Mouse (Mus musculus): Measurements from ENCODE around the gene Gast.
A peak's percentile ranks its signal among the peaks of the same experiment; 100 is the strongest.

The Gast gene

DNA sequence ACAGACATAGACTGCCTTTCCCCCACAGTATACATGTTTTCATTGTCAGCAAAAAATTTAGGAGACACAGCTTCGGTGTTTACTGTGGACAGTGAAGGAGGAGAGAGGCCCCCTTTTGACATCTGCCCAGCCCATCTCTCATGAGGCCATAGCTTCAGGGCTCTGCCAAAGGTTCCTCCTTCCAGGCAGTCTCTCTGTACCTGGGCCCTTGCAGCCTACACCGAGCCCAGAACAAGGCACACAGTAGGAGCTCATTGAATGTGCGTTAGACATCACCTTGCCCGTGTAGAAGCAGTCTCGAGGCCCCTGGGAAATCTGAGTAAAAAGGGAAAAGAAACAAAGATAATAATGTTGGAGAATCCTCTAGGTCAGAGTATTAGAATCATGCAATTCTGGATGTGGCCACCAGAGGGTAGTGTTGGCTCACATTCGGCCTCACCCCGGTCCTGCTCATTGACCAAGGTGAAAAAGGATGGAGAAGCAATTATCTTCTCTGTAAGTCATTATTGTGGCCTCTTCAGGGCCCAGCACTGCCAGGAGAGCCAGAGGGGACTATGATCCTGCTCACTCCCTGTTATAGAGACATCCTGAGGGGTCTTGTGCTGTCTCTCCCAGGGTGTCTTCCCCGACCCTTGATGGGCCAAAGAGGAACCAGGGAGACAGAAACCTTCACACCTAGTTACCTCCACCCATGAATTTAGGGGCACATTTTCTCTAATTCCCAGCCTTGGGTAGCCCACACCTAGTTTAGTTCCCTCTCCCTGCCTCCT, 28.2 kb downstream of the Gast start:
- peak; percentile 87 for DNase-seq (ENCODE audit: low read depth)

DNA sequence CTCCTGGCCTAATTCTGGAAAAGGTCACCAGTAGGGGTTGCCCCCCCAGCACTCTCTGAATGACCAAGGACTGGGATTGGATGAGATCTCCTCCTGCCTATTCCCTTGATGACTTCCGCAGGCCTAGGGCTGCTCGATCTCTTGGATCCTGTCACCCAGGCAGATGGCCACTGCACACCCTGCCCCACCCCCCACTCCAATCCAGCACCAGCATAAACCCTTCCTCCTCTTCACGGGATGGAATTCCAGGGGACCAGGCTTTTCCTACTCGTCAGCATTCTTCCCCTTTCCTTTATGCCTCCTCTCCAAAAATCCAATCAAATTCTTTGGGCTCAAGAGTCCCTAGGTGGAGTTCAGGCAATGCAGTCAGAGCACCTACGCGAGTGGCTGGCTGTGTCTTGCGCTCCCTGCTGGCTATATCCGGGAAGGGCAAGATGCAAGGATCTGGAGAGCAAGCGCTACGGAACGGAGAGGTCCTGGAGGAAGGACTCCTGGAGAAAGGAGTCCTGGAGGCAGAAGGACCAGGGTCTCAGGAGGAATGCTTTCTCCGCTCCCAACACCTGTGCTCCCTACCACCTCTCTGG, 28.9 kb downstream of the Gast start:
- peak; percentile 80 for DNase-seq (ENCODE audit: low read depth)

DNA sequence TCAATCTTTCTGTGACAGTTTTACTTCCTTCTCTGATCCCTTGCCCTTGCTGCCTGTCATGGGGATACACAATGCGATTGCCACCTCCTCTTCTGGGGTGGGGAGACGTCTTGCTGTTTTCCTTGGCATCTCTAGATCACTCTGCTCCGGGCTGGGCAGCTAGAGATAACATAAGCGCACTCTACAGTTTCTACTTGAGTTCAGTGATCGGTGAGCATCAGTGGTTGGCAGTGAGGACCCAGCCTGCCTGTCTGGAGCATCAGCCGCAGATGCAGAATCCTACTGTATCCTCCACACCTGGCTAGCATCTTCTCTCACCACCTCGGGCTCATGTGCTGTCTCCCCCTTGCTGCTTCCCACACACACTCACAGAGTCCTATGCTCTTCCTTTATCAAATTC, 34.9 kb downstream of the Gast start:
- no peak for DNase-seq (ENCODE audit: low read depth)

DNA sequence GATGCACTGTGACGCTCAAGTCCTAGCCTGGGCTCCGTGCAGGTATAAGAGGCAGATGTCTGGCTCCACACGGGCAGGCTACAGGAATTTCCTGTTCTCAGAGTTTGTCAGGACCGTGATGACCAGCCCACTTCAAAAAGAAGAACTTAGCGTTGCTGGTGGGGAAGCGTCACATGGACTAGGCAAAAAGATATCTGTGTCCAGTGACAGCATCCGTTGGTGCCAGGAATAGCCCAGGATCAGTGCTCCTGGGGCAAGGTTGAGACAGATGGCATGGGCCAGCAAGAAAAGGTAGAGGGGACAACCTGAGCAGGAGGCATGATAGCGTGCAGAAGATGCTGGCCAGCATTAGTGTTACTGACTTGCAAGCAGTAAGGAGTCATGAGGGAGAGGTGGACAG, 35.6 kb downstream of the Gast start:
- DNase-seq (ENCODE audit: low read depth), result no peak

DNA sequence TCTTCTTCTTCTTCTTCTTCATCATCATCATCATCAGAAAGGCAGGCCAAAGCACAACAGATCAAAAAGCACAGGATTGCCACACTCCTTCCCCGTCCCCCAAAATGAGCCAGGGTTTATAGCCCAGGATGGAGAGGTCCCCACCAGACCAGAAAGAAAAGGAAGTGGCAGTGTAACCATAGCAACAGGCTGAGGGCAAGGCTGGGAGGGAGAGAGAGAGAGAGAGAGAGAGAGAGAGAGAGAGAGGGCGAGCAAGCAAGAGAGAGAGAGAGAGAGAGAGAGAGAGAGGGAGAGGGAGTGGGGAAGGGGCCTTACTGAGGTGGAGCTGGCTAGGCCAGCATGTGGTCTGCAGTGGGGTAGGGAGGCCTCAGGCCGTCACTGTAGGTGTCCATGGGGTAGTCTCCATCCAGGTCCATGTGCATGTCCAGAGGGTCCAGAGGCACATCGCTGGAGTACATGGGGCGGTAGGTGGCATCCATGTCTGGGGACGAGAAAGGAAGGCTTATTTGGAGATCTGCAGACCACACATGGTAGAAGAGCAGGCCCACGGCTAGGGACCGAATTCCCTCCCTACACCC, 37.9 kb downstream of the Gast start:
- no peak for DNase-seq (ENCODE audit: low read depth)

DNA sequence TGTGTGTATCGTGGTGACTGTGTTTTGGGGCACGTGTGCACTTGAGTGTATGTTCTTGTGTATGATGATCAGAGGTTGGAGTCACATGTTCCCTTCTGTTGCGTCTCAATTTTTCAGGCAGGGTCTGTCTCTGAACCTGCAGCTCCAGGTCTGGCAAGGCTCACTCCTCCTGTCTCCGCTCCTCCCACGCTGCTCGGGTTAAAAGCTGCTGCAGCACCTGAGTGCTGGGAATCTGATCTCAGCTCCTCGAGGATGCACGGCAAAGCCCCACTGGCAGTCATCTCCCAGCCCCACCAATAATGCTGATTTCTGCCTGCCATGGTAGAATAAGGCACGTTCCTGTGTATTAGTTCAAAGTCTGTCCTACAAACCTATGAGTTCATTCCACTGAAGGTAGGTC, 40.9 kb downstream of the Gast start:
- no peak for DNase-seq (ENCODE audit: low read depth)

DNA sequence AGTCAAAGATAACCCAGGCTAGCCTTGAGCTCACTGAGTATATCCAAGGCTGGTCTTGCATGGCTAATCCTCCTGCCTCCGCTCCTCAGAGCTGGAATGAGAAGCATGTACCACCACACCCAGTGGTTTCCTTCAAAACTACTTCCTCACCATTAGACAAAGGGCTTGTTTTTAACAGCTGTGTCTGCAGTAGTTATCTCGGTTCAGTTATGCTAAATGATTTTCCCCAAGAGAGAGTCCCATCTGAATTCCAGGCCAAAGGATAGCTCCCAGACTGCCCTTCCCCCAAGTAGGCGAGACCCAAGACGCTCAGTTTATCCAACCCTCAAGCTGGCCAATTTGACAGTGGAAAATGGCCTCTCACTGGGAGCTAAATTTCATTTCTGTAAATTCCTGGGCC, 41.8 kb downstream of the Gast start:
- DNase-seq (ENCODE audit: low read depth), result no peak

DNA sequence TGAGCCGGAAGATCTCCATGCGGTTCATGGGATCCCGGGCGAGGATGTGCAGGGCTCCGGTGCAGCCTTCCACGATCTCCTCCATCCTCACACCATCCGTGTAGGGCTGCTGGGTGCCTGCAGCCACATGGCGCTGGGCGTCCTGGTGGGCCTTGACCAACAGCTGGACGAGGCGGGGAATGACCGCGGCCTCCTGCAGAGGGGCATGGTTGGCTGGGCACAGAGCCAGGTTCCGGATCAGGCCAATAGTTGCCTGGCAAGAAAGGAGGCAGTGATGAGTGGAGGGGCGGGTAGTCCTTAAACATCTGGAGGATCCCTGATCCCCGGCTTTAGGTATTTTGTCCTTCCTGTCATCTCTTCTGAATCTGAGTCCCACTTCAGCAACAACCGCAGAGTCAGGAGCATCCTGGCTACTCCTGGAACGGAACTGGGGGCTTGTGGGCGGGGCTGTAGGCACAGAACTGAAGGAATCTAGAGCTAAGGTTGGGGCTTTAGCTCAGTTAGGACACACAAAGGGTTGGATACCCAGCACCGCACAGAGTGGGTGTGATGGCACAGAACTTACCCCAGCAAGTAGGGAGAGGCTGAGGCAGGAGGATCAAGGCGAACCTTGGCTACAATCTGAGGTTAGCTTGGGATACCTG, 42.7 kb downstream of the Gast start:
- no peak for DNase-seq (ENCODE audit: low read depth)

DNA sequence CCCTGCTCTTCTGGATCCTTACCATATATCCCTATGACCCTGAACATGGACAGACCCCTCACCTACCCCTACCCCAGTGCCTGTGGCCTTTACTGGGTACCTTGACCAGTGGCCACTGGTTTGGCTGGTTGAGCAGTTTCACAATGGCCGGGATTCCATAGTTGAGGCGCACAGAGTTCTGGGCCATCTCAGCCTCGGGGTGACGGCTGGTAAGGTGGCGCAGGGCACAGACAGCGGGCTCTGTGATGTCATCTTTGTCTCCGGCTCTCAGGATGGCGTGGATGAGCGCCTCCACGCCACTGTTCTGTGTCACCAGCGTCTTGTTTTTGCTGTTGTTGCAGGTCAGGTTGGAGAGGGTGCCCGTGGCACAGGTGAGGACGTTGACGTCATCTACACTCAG, 43.8 kb downstream of the Gast start:
- no peak for DNase-seq (ENCODE audit: low read depth)

DNA sequence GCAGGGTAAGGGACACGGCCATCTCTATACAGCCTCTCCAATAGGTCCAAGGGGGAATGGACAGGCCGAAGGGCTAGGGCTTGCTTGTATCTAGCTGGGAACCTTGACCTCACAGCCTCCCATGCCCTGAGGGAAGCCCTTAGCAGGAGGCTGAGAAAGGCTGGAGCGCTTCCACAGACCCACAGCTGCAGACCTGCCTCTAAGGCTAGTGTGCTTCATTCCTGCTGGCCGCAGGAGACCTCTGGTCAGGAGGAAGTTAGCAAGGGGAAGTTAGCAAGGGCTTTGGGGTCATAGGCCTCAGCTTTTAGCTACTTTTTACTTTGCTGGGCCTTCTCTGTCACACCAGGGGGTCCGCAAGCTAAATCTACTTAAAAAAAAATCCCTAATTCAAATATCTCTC, 44.2 kb downstream of the Gast start:
- DNase-seq (ENCODE audit: low read depth), result no peak

DNA sequence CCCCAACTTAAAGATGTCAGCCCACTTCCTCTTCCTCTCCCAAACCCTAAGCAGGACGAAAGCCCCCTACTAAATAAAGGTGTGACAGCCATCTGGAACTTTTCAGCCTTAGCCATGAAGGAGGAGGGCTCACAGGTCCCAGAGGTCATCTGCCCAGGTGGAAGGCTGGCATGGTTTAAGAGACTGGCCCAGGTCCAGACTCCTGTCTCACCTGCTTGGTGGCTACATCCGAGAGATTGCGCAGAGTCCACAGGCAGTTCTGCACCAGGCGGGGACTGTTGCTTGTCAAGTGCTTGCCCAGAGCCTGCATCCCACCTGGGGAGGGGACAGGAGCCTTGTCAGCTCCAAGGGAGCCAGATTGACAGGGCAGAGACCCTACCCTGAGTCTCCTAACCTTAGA, 45.1 kb downstream of the Gast start:
- DNase-seq (ENCODE audit: low read depth), result no peak

DNA sequence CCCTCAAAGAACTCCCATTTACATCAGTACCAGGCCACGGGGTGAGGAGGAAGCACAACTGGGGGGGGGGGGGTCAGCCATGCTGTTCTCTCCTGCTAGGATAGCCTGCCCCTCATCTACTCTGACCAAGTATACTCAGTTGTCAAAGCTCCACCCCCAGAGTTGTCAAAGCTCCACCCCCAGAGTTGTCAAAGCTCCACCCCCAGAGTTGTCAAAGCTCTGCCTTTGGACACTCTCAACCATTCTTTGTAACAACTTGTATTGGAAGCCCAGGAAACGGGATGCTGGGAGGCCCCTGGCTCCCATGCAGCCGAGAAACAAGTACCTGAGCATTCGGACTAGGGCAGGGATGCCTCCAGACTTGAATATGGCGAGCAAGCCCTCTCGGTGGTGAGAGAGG, 48.5 kb downstream of the Gast start:
- no peak for DNase-seq (ENCODE audit: low read depth)

DNA sequence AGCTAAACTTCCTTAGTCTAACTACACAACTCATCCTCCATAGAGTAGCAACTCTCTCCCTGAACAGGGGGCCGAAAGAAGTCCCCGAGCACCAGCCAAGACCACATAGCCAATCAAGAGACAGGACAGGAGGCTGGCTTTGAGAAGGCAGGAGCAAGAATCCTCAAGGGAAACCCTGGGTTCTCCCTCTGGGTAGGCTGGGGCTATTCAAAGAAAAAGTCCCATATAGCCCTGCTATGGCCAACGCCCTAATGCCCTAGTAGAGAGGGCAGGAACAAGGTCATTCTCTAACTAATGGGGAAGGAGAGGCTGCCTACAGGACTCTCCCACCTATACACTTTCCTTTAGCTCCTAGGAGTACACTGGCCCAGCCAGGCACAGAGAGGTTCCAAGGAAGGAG, 50.8 kb downstream of the Gast start:
- no peak for DNase-seq (ENCODE audit: low read depth)

DNA sequence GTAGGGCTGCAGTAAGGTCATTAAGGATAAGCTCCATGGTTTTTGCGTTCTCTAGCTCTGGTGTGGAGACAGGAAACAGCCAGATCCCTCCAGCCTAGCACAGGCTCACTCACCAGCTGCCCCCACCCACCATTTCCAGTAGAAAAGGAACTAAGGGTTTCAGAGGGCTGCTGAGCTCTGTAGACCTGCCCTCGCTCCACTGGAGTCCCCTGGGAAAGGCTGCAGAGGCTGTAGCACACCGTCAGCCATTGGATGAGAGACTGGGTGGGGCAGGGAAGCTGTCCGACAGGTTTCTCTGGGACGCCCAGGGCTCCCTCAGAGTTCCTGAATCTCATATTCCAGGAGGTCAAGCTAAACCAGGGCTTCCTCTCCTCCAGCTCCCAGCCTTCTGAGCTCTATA, 52.4 kb downstream of the Gast start:
- no peak for DNase-seq (ENCODE audit: low read depth)

Measured in naive thymus-derived CD4-positive, alpha-beta T cell, adult 2 months (primary cell).